Mouse (Mus musculus): ENCODE results near the gene Klk1b8.
"Not testable (repeated sequence)": the region's sequence is repeated elsewhere in the genome, so short reads cannot be mapped to it uniquely, and the experiment has no call there.

The Klk1b8 gene

DNA sequence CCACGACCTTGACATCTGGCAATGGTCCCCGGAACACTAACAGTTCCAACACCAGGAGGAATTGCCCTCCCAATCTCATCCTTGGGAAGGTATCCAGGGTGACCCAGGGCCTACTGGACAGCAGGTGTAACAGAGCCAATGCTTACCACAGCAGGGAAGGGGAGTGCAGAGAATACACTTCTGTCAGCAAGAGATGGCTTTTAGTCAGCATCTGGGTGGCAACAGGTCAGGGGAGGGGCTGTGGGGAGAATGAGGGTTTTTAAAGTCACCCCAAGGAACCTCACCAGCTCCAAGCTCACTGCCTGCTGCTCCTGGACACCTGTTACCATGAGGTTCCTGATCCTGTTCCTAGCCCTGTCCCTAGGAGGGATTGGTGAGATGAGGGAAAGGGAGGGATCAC lies at the start of gene Klk1b8:
TSS of gene Klk1b8 (plus strand) at position 301 of the 400 bp plus-strand sequence.
- no peak for DNase-seq (ENCODE audit: low read depth)

- DNase-seq (ENCODE audit: low read depth), result no peak
Measured at GRCm38 (mm10) chr7:43914821-43915220, 35.6 kb upstream of the Klk1b8 start.

DNA sequence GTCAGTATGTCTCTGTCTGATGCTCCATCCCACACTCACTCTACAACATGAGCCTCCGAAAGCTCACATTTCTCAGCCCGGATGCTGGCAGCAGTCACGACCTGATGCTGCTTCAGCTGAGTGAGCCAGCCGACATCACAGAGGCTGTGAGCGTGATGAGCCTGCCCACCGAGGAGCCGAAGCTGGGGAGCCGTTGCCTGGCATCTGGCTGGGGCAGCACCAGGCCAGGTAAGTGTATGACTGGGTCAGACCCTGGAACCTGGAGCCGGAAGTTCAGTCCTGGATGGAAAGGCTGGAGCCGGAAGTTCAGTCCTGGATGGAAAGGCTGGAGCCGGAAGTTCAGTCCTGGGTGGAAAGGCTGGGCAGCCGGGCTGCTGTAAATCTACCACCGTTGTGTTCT lies 32.0 kb upstream of the Klk1b8 start:
- no peak for DNase-seq (ENCODE audit: low read depth)

- no peak for DNase-seq (ENCODE audit: low read depth)
Measured at GRCm38 (mm10) chr7:43918871-43919270, 31.6 kb upstream of the Klk1b8 start.

DNA sequence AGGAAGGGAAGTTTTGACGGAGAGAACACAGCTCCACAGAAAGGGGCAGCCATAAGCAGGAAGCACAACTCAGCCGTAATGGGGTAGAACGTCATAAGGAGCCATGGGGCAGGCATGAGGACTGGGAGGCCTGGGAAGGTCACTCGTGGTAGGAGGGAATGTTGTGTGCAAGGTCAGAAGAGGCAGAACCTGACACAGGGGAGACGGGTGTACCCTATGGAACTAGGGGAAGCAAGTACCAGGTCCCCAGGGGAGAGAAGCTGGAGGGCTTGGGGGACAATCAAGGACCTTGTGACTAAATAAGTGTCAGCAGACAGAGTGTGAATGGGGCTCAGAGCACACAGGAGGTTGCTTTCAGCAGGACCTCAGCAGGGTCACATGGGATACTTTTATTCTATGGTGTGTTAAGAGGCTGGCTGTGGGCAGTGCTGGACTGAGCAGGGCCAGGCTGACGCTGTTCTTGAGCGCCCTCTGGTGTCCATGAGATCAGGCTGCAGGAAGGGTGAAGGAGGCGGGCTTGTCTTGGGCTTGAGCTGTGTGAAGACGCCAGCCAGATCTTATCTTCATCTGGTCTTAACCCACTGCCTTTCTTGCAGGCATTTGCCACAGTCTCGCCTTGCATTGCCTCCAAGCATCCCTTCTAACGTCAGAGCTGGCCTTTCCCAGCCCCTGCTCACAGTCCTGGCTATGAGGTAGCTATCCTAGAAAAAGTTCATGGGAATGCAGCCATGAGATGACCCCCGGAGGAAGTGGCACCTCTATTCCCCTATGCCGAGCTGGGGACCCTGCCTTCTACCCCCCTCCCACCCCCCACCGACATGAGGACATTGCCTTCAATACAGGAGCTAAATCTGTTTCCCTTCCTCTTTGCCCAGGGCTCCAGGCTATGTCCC lies 30.7 kb upstream of the Klk1b8 start:
- DNase-seq (ENCODE audit: low read depth), result peak; percentile 50

GRCm38 (mm10) chr7:43920582-43920981 lies 29.9 kb upstream of the Klk1b8 start:
- no peak for DNase-seq (ENCODE audit: low read depth)

DNA sequence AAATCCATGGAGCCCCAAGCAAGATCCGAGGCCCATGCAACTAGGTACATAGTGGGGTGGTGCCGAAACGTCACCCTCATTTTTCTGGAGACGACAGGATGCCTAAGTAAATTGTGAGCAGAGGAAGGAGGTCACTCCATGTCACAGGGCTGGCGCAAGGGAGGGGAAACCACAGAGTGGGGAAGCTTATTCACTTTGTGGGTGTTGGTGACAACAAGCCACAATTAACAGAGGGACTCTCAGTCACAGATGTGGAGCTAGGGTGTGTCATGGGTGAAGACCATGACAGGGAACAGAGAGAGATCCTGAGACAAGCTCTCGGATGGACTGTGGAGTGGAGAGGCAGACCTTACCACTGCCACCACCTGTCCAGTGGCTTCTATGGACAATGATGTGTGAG lies 29.4 kb upstream of the Klk1b8 start:
- no peak for DNase-seq (ENCODE audit: low read depth)

GRCm38 (mm10) chr7:43921941-43922340 lies 28.5 kb upstream of the Klk1b8 start:
- DNase-seq (ENCODE audit: low read depth), result no peak

- peak; percentile 7 for DNase-seq (ENCODE audit: low read depth)
Measured at GRCm38 (mm10) chr7:43925985-43926384, 24.5 kb upstream of the Klk1b8 start.

GRCm38 (mm10) chr7:43928521-43928920 lies 21.9 kb upstream of the Klk1b8 start:
- peak; percentile 11 for DNase-seq (ENCODE audit: low read depth)

DNA sequence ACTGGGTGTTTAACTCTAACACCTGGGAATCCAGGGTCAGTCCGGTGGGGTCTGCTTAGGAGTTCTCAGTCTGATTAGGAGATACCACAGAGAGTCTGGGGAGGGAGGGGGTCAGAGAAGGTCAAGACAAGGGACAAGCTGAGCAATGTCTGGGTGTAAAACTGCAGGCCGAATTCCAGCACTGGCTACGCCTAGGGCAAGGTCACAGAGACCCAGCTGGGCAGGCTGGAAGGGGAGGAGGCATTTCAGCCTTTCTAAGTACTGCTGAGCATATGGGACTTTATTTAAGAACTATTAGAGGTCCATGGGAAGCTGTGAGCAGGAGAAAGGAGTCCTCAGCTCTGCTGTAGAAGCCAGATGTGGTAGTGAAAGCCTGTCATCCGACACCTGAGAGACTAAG lies 18.1 kb upstream of the Klk1b8 start:
- DNase-seq (ENCODE audit: low read depth), result no peak

GRCm38 (mm10) chr7:43933440-43933839 lies 17.0 kb upstream of the Klk1b8 start, which contains the start of gene Klk15:
Gene Klk15 (plus strand): TSS chr7:43933740.
- DNase-seq (ENCODE audit: low read depth), result no peak

DNA sequence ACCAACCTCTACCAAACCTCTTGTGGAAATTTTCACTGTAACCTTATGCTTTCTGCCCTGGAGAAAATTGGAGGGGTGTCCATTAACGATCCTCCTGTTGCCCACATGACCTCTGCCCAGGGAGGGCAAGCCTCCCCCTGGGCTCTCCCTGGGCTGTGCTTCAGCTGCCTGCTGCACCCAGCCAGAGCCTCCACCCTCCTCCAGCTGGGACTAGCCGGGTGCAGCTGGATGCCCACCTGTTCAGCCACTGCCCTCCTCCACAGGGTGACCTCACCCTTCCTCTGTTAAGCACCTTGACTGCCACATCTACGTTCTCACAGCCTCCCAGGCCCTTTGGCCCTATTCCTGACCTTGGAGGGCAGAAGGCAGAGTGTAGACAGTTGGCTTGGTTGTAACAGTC lies 15.7 kb upstream of the Klk1b8 start:
- DNase-seq (ENCODE audit: low read depth), result no peak

DNA sequence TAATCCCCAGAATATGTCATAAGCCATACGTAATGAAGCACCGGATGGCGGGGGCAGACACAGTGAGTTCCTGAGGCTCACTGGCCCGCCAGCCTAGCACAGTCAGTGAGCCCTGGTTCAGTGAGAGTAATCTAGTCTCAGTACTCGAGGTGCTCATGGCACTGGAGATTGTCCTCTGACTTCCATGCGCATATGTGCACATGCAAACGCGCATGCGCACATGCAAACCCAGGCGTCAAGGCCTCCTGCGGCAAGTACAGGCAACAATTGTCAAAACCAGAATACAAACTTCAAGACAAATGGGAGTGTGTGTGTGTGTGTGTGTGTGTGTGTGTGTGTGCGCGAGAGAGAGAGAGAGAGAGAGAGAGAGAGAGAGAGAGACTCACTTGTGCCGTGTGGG lies 13.9 kb upstream of the Klk1b8 start:
- DNase-seq (ENCODE audit: low read depth), result no peak

DNA sequence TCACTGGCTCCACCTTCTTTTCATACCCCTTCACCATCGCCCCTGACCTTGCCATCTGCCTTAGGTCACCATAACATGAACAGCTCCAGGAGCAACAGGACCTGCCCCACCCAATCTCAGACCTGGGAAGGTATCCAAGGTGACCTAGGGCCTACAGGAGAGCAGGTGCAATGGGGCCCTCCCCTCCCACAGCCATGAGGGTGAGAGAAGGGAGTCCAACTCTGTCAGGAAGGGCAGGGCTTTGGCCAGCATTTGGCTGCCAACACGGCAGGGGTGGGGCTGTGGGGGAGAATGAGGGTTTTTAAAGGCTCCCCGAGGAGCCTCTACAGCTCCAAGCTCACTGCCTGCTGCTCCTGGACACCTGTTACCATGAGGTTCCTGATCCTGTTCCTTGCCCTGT lies 8.2 kb upstream of the Klk1b8 start:
- not testable (repeated sequence) for DNase-seq (ENCODE audit: low read depth)

DNA sequence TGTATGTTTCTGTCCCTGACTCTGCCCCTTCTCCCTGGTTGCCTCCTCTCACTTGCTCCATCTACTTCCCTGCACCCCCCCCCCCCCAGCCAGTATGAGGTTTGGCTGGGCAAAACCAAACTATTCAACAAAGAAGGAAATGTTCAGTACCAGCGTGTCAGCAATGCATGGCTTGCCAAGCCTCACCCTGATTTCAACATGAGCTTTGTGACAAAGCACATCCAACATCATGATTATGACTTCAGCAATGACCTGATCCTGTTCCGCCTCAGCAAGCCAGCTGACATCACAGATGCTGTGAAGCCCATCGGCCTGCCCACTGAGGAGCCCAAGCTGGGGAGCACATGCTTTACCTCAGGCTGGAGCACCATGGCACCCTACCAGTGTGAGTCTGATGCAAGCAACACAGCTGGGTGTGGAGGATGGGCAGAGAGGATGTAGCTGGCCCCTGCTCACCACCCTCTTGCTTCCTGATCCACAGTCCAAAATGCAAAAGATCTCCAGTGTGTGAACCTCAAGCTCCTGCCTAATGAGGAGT lies 5.7 kb upstream of the Klk1b8 start:
- no peak for DNase-seq (ENCODE audit: low read depth)

GRCm38 (mm10) chr7:43952703-43953102 lies 2.2 kb downstream of the Klk1b8 start:
- DNase-seq (ENCODE audit: low read depth), result no peak

- no peak for DNase-seq (ENCODE audit: low read depth)
Measured at GRCm38 (mm10) chr7:43966451-43966850, 16.0 kb downstream of the Klk1b8 start, which contains the start of gene Klk1b1. Gene Klk1b1 (plus strand): TSS chr7:43966751.

DNA sequence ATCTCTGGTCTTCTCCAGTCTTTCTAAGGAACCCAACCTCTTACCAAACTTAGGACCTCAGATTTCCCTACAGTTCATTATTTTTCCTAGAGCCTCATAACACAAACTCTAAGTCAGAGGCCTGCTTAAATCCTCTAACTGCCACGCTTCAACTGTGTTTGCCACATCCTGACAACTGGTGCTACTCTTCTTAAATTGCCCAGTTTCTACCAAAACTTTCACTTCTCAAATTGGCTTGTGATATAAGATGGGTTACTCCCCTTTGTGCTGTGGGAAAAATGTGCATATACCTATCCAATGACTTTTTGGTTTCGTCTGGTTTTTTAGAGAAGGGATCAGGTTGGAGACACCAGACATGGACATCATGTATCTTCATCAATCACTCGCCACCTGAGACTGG lies 16.6 kb downstream of the Klk1b8 start:
- DNase-seq (ENCODE audit: low read depth), result no peak

- DNase-seq (ENCODE audit: low read depth), result no peak
Measured at GRCm38 (mm10) chr7:43967612-43968011, 17.1 kb downstream of the Klk1b8 start.

DNA sequence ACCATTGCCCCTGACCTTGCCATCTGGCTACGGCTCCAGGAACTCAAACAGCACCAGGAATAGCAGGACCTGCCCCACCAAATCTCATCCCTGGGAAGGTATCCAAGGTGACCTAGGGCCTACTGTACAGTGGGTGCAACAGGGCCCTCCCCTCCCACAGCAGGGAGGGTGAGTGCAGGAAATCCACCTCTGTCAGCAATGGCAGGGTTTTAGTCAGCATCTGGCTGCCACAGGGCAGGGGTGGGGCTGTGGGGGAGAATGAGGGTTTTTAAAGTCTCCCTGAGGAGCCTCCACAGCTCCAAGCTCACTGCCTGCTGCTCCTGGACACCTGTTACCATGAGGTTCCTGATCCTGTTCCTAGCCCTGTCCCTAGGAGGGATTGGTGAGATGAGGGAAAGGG lies 25.3 kb downstream of the Klk1b8 start, which contains the start of gene Klk1b9:
TSS of gene Klk1b9 (plus strand) at position 301 of the 400 bp plus-strand sequence.
- not testable (repeated sequence) for DNase-seq (ENCODE audit: low read depth)

GRCm38 (mm10) chr7:43985657-43986056 lies 35.2 kb downstream of the Klk1b8 start:
- no peak for DNase-seq (ENCODE audit: low read depth)

DNA sequence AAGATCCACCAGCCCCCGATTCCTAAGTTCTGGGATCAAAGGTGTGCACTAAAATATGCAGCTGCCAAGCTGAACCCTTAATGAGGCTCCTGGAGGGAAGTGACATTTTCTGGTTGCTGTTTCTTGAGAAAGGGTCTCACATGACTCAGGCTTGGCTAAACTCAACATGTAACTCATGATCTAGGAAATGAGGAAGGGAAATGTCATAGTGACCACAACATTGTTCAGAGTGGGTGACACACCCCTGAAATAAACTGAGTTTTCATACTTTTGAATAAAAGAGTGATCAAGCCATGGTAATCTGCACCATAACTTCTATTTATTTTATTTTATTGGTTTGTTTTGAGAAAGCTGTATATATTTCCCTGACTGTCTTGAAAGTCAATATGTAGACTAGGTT lies 44.4 kb downstream of the Klk1b8 start:
- not testable (repeated sequence) for DNase-seq (ENCODE audit: low read depth)

All from naive thymus-derived CD4-positive, alpha-beta T cell, adult 2 months (primary cell).